Mouse (Mus musculus) olfactory bulb, adult 2 months (tissue): ENCODE measurements around the gene Prdm16. TPM values are rescaled to one million over a fixed set of nuclear protein-coding genes. Genes with fewer than 3 reads are reported as not detected.

Experiments
- H3K27ac ChIP-seq: fragments of 200-500 bp; 2 replicates; pipeline ENCODE4 v1.5.1; 2012; ENCODE audit warnings: low read depth, low read length; ENCODE audit not compliant: insufficient read depth
- H3K4me1 ChIP-seq: fragments of 200-500 bp; 2 replicates; pipeline ENCODE4 v1.6.1; 2012; ENCODE audit warnings: low read length; ENCODE audit not compliant: control insufficient read depth, insufficient read depth
- H3K4me3 ChIP-seq: fragments of 200-500 bp; 2 replicates; pipeline ENCODE4 v1.5.1; 2012; ENCODE audit warnings: mild to moderate bottlenecking, low read depth, low read length, moderate library complexity; ENCODE audit not compliant: insufficient read depth
- CTCF ChIP-seq: fragments of 200-500 bp; IDR thresholded peaks from 2 replicates; pipeline ENCODE4 v1.5.1; 2012; ENCODE audit warnings: low read depth, mild to moderate bottlenecking, low read length, moderate library complexity; ENCODE audit not compliant: insufficient read depth
- POLR2A ChIP-seq: fragments of 200-500 bp; IDR thresholded peaks from 2 replicates; pipeline ENCODE4 v1.6.1; 2012; ENCODE audit warnings: mild to moderate bottlenecking, low read depth, low read length, moderate library complexity; ENCODE audit not compliant: insufficient read depth
- WGBS: fragments of 180-500 bp; shearing (Covaris S2); methylation state at CpG from one replicate; pipeline ENCODE4 v1.1.7; 2018; 5-methylcytosine and 5-hydroxymethylcytosine counted together
- polyA plus RNA-seq: library from polyadenylated mRNA; stranded (reverse); fragments of >200 nt; gene quantifications from 2 replicates; pipeline ENCODE4 v1.2.4, GENCODE M21; 2012; ENCODE audit warnings: low replicate concordance; ENCODE audit not compliant: missing spikeins, insufficient read depth, insufficient read length

Gene Prdm16
- polyA plus RNA-seq, 1 experiment: not detected

GRCm38 (mm10) chr4:154299541-154300271, 337.0 kb downstream of the Prdm16 start:
- H3K4me1 ChIP-seq: peaks cover 6% of the 10 kb centered on the region
- peak overlapping the region; percentile 29 for H3K4me3 ChIP-seq
- TF ChIP-seq CTCF: no peak
- 3% methylated on average over 66 of the region's 66 CpGs for WGBS
- H3K27ac ChIP-seq: no peak overlapping the region

GRCm38 (mm10) chr4:154297761-154298160, 338.9 kb downstream of the Prdm16 start:
- Histone ChIP-seq H3K4me1 (peaks cover 6% of the 10 kb centered on the region), H3K4me3 (no peak overlapping the region), H3K27ac (no peak overlapping the region)
- TF ChIP-seq CTCF (no peak), POLR2A (no peak)
- 72% methylated on average over 9 of the region's 9 CpGs for WGBS

GRCm38 (mm10) chr4:154294262-154294731, 342.4 kb downstream of the Prdm16 start:
- 85% methylated on average over 8 of the region's 8 CpGs for WGBS
- Histone ChIP-seq H3K4me3 (no peak overlapping the region), H3K27ac (no peak overlapping the region), H3K4me1 (no peaks in the 10 kb centered on the region)
- no peak for TF ChIP-seq CTCF
- TF ChIP-seq POLR2A: no peak

GRCm38 (mm10) chr4:154293735-154294201, 342.9 kb downstream of the Prdm16 start:
- WGBS: 87% methylated on average over 4 of the region's 4 CpGs
- Histone ChIP-seq H3K4me3 (no peak overlapping the region), H3K27ac (no peak overlapping the region), H3K4me1 (no peaks in the 10 kb centered on the region)
- TF ChIP-seq CTCF (no peak), POLR2A (no peak)

- Histone ChIP-seq H3K27ac (no peak overlapping the region), H3K4me1 (no peaks in the 10 kb centered on the region), H3K4me3 (no peak overlapping the region)
- WGBS: 78% methylated on average over 7 of the region's 7 CpGs
- TF ChIP-seq POLR2A (no peak), CTCF (no peak)
These were observed 353.0 kb downstream of the Prdm16 start for GRCm38 (mm10) chr4:154283671-154284070.

- TF ChIP-seq CTCF (no peak), POLR2A (no peak)
- H3K4me3 ChIP-seq: no peak overlapping the region
- no peak overlapping the region for H3K27ac ChIP-seq
- WGBS: 64% methylated on average over 9 of the region's 9 CpGs
- no peaks in the 10 kb centered on the region for H3K4me1 ChIP-seq
These were observed 357.2 kb downstream of the Prdm16 start for GRCm38 (mm10) chr4:154279481-154279880.

GRCm38 (mm10) chr4:154273000-154273399, 363.7 kb downstream of the Prdm16 start:
- Histone ChIP-seq H3K4me3 (no peak overlapping the region), H3K27ac (no peak overlapping the region), H3K4me1 (0 out of 2 replicates have a peak, but pooled peaks cover 5% of the 10 kb centered on the region)
- TF ChIP-seq CTCF (peak; percentile 28; the same call in 1 of the 2 replicates), POLR2A (no peak)
- WGBS: 49% methylated on average over 3 of the region's 3 CpGs

- WGBS: 55% methylated on average over 10 of the region's 10 CpGs
- Histone ChIP-seq H3K27ac (no peak overlapping the region), H3K4me3 (no peak overlapping the region), H3K4me1 (0 out of 2 replicates have a peak, but pooled peaks cover 5% of the 10 kb centered on the region)
- no peak for TF ChIP-seq POLR2A
- no peak for TF ChIP-seq CTCF
These were observed 367.2 kb downstream of the Prdm16 start for GRCm38 (mm10) chr4:154269520-154269919.

GRCm38 (mm10) chr4:154267511-154267910, 369.2 kb downstream of the Prdm16 start:
- WGBS: 86% methylated on average over 6 of the region's 6 CpGs
- no peak for TF ChIP-seq CTCF
- no peak for TF ChIP-seq POLR2A
- H3K4me1 ChIP-seq: 0 out of 2 replicates have a peak, but pooled peaks cover 5% of the 10 kb centered on the region
- no peak overlapping the region for H3K4me3 ChIP-seq
- H3K27ac ChIP-seq: no peak overlapping the region

Other genes with a start within 250 kb of the Prdm16 start
- not detected in 2 replicates for gene Actrt2, start 31.0 kb upstream of the Prdm16 start, polyA plus RNA-seq
- not detected in 2 replicates for gene Ttc34, start 200.6 kb upstream of the Prdm16 start, polyA plus RNA-seq
- gene Mmel1, start 232.7 kb upstream of the Prdm16 start, polyA plus RNA-seq: not detected in 2 replicates